Mouse (Mus musculus) liver, embryonic 13.5 days (tissue): Measurements from ENCODE around the gene H2afv. TPM values are rescaled to one million over a fixed set of nuclear protein-coding genes. Genes with fewer than 3 reads are reported as not detected.
"Not testable (repeated sequence)": the region's sequence is repeated elsewhere in the genome, so short reads cannot be mapped to it uniquely, and the experiment has no call there.

Experiments
- ATAC-seq: fragments of 200-750 bp; cut with Nextera tagmentation; 2 replicates; pipeline ENCODE4 v1.8.0; 2017; ENCODE audit warnings: low read depth, mild to moderate bottlenecking, moderate number of reproducible peaks, moderate library complexity
- DNase-seq: peaks from one replicate; pipeline ENCODE4 v3.0.0; 2022
- H3K27ac ChIP-seq: fragments of 300-500 bp; sonication (generic); 2 replicates; pipeline ENCODE4 v1.5.1; 2015; ENCODE audit warnings: moderate library complexity, mild to moderate bottlenecking, inconsistent platforms
- H3K27me3 ChIP-seq: fragments of 300-500 bp; sonication (generic); 2 replicates; pipeline ENCODE4 v1.6.1; 2015; ENCODE audit warnings: mild to moderate bottlenecking, inconsistent platforms
- H3K36me3 ChIP-seq: fragments of 300-500 bp; sonication (generic); 2 replicates; pipeline ENCODE4 v1.6.1; 2015; ENCODE audit warnings: mild to moderate bottlenecking, inconsistent platforms
- H3K4me1 ChIP-seq: fragments of 300-500 bp; sonication (generic); replicated peaks from 2 replicates; pipeline ENCODE4 v1.6.1; 2015; ENCODE audit warnings: inconsistent platforms
- H3K4me2 ChIP-seq: fragments of 300-500 bp; sonication (generic); 2 replicates; pipeline ENCODE4 v1.6.1; 2015; ENCODE audit warnings: inconsistent platforms, mild to moderate bottlenecking, moderate library complexity
- H3K4me3 ChIP-seq: fragments of 300-500 bp; sonication (generic); replicated peaks from 2 replicates; pipeline ENCODE4 v1.5.1; 2015; ENCODE audit warnings: mild to moderate bottlenecking, inconsistent platforms
- H3K9ac ChIP-seq: fragments of 300-500 bp; sonication (generic); 2 replicates; pipeline ENCODE4 v1.6.1; 2015; ENCODE audit warnings: mild to moderate bottlenecking, inconsistent platforms
- H3K9me3 ChIP-seq: fragments of 300-500 bp; sonication (generic); replicated peaks from 2 replicates; pipeline ENCODE4 v1.6.1; 2016; ENCODE audit warnings: inconsistent platforms
- WGBS: fragments of 180-500 bp; shearing (Covaris S2); methylation state at CpG from one replicate; pipeline ENCODE4 v1.1.7; 2015; ENCODE audit not compliant: insufficient replicate concordance; 5-methylcytosine and 5-hydroxymethylcytosine counted together
- polyA plus RNA-seq: library from polyadenylated mRNA; unstranded; fragments of >200 nt; fragmentation: Nextera tagmentation; extraction: Ambion mirVana; gene quantifications from 2 replicates; pipeline ENCODE4 v1.2.1, GENCODE M21; 2015

The H2afv gene
- polyA plus RNA-seq, 1 experiment from 2014 or later, result 112 TPM

DNA sequence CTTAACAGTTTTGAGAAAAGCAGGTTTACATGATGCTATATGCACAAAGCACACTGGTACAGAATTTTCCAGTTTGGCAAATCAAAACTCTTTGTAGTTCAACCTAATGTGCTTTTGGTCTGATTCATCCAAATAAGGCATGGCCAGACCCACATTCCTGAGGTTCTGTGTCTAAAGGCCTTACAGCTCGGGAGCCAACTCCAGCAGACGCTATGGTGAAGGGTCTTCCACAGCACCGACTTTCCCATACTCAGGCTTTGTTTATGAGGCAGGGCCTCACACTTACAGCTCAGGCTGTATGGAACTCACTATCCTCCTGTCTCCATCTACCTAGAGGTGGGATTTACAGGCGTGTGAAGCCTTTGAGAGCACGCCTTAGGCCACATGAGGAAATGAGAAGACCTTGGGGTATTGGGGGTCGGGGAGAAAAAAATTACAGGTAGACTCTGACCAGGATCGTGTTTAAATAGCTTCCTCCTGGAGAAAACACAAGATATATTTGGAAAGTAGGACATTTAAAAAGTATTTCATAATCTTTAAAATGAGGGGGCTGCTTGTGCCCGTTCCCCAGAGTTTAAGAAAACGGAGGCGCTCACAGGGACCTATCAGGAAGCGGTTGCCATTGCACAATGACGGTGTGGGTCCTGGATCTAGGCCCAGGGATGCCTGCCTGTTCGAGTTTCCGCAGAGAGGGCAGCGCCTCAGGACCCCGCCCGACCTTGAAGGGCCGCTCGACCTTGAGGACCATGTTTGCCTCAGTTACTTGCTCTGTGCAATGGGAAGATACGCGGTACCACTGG lies 29.3 kb downstream of the H2afv start, which contains the start of gene Ppia:
Gene Ppia (plus strand): TSS at position 693 of the 800 bp plus-strand sequence.
- Histone ChIP-seq H3K27me3 (no peaks in the 10 kb centered on the region), H3K4me2 (peak within 1 kb of the TSS; percentile 96), H3K4me1 (peaks cover 55% of the 10 kb centered on the region), H3K9me3 (peaks cover 24% of the 10 kb centered on the region), H3K9ac (peak within 1 kb of the TSS; percentile 94), H3K27ac (peak within 1 kb of the TSS; percentile 96), H3K4me3 (peak within 1 kb of the TSS; percentile 82), H3K36me3 (peaks cover 46% of the 10 kb centered on the region)
- WGBS, result 9% methylated on average over 21 of the region's 21 CpGs
- DNase-seq (no peak), ATAC-seq (peak; percentile 61)

DNA sequence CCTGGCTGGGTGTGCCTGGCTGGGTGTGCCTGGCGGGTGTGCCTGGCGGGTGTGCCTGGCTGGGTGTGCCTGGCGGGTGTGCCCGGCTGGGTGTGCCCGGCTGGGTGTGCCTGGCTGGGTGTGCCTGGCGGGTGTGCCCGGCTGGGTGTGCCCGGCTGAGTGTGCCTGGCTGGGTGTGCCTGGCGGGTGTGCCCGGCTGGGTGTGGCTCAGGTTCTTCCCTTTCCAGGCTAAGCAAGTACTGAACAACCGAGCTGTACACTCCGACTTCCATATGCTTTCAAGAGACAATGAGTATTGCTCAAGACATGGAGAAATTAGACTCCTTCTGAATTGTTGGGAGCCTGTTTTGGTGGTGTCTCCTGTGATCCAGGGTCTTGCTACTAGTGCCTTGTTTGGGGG lies 31.0 kb downstream of the H2afv start:
- Histone ChIP-seq H3K27ac (peak overlapping the region; percentile 83), H3K4me3 (no peak overlapping the region), H3K27me3 (no peaks in the 10 kb centered on the region), H3K4me2 (no peak overlapping the region), H3K9ac (no peak overlapping the region), H3K4me1 (peaks cover 45% of the 10 kb centered on the region), H3K36me3 (peaks cover 31% of the 10 kb centered on the region), H3K9me3 (peaks cover 24% of the 10 kb centered on the region)
- no peak for ATAC-seq
- no peak for DNase-seq
- 85% methylated on average over 12 of the region's 12 CpGs for WGBS

DNA sequence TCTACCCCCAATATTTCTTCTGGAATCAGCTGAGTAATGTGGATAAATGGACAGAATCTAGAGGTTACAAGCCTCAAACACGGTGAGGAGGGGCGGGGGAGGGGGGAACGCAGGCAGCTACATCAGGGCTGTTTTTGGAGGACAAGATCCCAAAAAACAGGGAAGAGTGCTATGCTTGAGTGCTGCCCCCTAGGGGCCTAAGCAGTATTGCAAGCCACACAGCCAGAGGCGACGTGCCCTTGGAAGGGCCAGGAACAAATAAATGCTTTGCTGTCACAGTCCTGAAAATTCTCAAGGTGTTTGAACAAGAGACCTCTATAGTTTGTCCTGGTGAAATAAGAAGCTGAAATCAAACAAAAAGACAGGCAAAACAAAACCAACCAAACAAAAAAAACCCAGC lies 32.6 kb downstream of the H2afv start:
- Histone ChIP-seq H3K36me3 (peaks cover 16% of the 10 kb centered on the region), H3K27me3 (no peaks in the 10 kb centered on the region), H3K4me2 (no peak overlapping the region), H3K9me3 (peaks cover 24% of the 10 kb centered on the region), H3K27ac (no peak overlapping the region), H3K9ac (no peak overlapping the region), H3K4me1 (peaks cover 29% of the 10 kb centered on the region), H3K4me3 (no peak overlapping the region)
- WGBS, result 6% methylated on average over 5 of the region's 5 CpGs
- ATAC-seq (no peak), DNase-seq (peak; percentile 55)

DNA sequence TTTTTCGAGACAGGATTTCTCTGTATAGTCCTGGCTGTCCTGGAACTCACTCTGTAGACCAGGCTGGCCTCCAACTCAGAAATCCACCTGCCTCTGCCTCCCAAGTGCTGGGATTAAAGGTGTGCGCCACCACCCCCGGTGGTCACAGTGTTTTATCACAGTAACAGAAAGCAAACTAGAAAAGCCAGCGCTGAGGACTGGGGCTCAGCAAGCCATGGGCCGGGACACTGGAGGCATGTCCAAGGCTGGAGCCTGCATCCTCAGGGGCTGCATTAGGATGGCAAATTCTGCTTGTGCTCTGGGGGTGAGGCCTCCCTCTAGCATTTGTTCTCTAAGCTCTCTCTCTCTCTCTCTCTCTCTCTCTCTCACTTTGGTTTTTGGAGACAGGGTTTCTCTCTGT lies 33.5 kb downstream of the H2afv start:
- H3K9ac ChIP-seq, H3K4me2 ChIP-seq, H3K27me3 ChIP-seq, H3K27ac ChIP-seq, DNase-seq, ATAC-seq, H3K4me3 ChIP-seq: not testable (repeated sequence)
- peaks cover 24% of the 10 kb centered on the region for H3K9me3 ChIP-seq
- H3K4me1 ChIP-seq, result peaks cover 30% of the 10 kb centered on the region
- 70% methylated on average over 5 of the region's 5 CpGs for WGBS
- H3K36me3 ChIP-seq, result peaks cover 19% of the 10 kb centered on the region

DNA sequence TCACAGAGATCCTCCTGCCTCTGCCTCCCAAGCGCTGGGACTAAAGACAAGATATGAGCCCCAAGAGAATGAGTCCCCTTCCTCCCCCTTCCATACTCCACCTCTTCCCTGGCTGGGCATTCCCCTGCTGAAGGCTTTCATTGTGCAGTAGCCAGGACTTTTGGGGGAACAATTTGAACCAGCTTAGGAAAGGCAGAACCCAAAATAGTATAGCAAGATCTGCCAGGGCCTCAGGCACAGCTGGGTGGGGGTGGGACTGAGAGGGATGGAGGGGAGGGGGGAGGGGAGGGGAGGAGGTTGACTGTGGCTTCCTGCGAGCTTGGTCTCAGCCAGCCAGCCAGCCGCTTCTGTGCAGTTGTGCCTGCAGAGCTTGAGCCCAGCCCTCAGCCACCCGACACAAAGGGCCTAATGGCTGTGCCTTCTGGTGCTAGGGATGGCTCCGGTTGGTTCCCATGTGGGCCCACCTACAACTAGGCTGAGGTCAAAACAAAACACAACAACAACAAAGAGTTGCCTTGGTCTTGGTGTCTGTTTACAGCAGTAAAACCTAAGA lies 34.1 kb downstream of the H2afv start:
- Histone ChIP-seq H3K9me3 (peaks cover 24% of the 10 kb centered on the region), H3K27ac (no peak overlapping the region), H3K9ac (no peak overlapping the region), H3K27me3 (no peaks in the 10 kb centered on the region), H3K36me3 (peaks cover 24% of the 10 kb centered on the region), H3K4me2 (no peak overlapping the region), H3K4me3 (no peak overlapping the region), H3K4me1 (peaks cover 33% of the 10 kb centered on the region)
- DNase-seq (no peak), ATAC-seq (no peak)
- WGBS, result 38% methylated on average over 5 of the region's 5 CpGs

DNA sequence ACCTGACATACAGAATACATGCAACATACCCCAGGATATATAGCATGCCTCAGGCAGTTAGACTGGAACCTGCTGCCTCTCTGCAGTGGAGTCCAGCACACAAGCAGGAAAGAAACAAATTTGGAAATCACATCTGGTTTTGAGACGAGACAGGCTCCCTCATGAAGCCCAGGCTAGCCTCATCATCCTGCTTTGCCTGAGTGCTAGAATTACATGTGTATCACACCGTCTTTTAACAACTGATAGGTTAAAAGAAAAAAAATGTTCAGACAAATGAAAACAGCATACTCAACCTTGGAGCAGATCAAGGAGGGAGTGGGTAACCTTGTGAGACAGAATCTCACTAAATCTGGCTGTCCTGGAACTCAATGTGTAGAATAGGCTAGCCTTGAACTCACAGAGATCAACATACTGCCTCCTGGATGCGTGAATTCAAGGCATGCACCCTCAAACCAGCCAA lies 37.1 kb downstream of the H2afv start:
- Histone ChIP-seq H3K9me3 (peaks cover 1% of the 10 kb centered on the region; the same call in 1 of the 2 replicates), H3K36me3 (peaks cover 38% of the 10 kb centered on the region), H3K27me3 (no peaks in the 10 kb centered on the region), H3K4me2 (no peak overlapping the region), H3K27ac (no peak overlapping the region), H3K4me1 (peaks cover 25% of the 10 kb centered on the region), H3K9ac (no peak overlapping the region), H3K4me3 (no peak overlapping the region)
- WGBS, result 65% methylated on average over 3 of the region's 3 CpGs
- ATAC-seq (no peak), DNase-seq (no peak)

DNA sequence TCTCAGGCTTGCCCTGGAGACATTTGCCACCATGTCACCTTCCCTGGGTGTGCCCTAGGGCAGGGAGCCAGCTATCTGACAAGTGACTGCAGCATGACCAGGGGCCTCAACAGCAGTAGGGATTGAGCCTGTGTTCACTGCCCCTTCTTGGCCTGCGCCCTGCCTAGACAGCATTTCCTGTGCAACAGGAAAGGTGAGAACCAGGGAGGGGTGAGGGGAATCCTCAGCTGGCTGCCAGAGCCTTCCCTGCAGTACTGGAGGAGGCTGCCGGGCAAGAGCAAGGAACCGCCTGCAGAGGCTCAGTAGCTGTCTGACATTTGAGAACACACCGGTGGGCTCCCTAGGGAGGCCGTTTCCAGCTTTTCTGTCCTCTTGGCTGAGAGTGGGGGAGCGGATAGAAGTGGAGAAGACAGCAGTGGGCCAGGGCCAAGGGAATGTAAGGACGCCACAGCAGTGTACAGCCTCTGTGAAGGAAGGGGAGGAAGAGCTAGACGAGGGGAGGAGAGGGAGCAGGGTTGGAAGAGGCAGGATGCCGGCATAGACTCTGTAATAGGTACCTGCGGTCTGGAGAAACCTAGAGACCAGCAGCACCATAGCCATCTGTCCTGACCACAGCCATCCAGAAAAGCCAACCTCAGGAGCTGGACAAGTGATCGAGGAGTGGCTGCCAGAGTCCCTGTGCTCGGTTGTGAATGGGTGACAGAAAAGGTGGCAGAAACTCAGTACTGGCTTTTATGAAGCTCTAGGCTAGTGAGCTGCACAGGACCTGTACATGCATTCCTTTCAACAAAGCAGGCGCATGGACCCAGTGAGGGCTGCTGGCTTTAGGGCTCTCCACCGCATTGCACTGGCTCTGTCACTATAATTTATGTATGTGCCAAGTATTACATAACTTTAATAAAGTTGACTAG lies 37.7 kb downstream of the H2afv start:
- ATAC-seq, result no peak
- Histone ChIP-seq H3K9me3 (no peaks in the 10 kb centered on the region), H3K4me1 (peaks cover 25% of the 10 kb centered on the region), H3K9ac (no peak overlapping the region), H3K4me2 (no peak overlapping the region), H3K4me3 (no peak overlapping the region), H3K36me3 (peaks cover 44% of the 10 kb centered on the region), H3K27me3 (no peaks in the 10 kb centered on the region), H3K27ac (no peak overlapping the region; the same call in 1 of the 2 replicates)
- DNase-seq, result no peak
- 50% methylated on average over 14 of the region's 14 CpGs for WGBS

DNA sequence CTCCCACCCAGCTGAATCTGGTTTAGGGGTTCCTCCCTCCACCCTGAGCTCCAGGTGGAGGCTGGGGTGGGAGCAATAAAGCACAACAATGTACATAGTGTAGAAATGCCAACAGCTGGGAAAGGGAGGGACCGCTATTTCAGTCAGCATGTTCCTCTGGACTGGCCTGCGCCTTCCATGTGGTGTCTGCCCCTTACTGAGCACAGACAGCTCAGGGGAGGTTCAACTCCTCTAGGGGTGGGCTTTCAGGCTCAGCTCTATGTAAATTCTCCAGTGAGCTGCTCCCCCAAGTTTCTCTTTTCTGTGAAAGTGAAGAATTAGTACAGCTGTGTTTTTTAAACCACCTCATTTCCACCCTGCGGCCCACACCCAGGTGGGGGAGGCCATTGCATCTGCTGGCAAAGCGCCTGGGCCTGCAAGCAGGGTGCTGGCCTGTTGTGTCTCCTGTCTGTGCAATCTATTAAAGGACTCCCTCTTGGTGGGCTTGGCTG lies 38.6 kb downstream of the H2afv start:
- H3K27ac ChIP-seq, result no peak overlapping the region
- H3K4me1 ChIP-seq, result peaks cover 25% of the 10 kb centered on the region
- no peak overlapping the region for H3K4me3 ChIP-seq
- H3K36me3 ChIP-seq, result peaks cover 53% of the 10 kb centered on the region
- WGBS, result 84% methylated on average over 4 of the region's 4 CpGs
- H3K9ac ChIP-seq, result peak overlapping the region; percentile 46
- no peak for DNase-seq
- H3K9me3 ChIP-seq, result no peaks in the 10 kb centered on the region
- H3K4me2 ChIP-seq, result no peak overlapping the region
- no peak for ATAC-seq
- H3K27me3 ChIP-seq, result no peaks in the 10 kb centered on the region

DNA sequence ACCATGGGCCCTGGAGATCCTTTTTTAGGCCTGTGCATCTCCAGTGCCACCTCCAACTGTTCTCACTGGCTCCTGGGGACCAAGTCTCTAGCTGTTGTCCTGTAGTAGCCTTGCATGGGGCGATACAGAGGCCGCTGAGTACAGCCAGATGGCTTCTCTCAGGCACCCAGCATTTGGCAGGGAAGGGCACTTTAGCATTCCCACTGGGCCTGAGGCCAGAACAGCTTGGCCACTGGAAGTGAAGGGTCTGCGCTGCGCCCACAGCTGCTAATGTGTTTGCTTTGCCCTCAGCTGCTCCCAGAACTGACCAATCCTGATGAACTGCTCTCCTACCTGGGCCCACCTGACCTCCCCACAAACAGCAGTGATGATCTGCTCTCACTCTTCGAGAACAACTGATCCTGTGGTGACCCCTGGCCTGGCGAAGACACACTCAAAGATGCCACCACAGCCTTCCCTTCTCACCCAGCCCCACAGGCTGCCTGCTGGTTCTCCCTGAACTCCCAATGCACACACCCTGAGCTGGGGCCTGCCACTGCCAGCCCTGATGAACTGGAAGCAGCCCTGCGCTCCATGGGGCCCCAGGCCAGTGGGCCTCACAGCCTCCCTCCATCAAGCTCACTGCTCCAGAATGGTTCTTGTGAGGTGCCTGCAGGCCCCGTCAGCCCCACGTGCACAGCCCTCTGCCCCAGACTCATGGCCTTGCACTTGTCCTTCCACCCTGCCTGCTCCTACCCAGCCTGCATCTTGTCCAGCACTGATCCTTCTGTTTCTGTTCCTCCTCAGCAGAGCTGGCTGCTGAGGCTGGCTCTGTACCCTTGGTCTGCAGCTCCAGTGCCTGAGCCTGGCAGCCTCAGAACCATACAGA lies 39.3 kb downstream of the H2afv start:
- H3K9ac ChIP-seq, result no peak overlapping the region
- ATAC-seq (no peak), DNase-seq (no peak)
- peaks cover 20% of the 10 kb centered on the region for H3K4me1 ChIP-seq
- H3K27ac ChIP-seq, result no peak overlapping the region
- peaks cover 59% of the 10 kb centered on the region for H3K36me3 ChIP-seq
- 82% methylated on average over 9 of the region's 9 CpGs for WGBS
- no peak overlapping the region for H3K4me3 ChIP-seq
- no peaks in the 10 kb centered on the region for H3K9me3 ChIP-seq
- H3K27me3 ChIP-seq, result no peaks in the 10 kb centered on the region
- H3K4me2 ChIP-seq, result no peak overlapping the region

DNA sequence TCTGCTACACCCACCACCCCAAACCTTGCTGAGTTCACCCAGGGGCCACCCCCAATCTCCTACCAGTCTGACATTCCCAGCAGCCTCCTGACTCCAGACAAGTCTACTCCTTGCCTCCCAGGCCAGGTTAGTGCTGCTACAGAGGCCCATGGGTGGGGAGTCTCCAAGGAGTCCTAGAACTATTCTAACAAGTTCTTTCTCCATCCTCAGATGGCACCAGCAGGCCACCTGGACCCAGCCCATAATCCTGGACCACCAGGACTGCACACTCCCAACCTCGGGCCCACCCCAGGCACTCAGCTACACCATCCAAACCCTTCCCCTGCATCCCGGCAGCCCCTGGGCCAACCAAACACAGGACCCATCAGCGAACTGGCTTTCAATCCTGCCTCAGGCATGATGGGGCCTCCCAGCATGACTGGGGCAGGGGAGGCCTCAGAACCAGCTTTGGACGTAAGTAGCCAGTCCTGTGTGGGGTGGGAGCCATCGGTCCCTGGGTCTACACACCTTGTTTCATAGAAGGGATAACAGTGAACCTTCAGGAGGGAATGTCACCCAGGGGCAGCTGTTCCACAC lies 40.3 kb downstream of the H2afv start:
- H3K4me2 ChIP-seq, result no peak overlapping the region
- ATAC-seq (no peak), DNase-seq (no peak)
- no peak overlapping the region for H3K9ac ChIP-seq
- no peak overlapping the region for H3K4me3 ChIP-seq
- H3K4me1 ChIP-seq, result peaks cover 17% of the 10 kb centered on the region
- no peaks in the 10 kb centered on the region for H3K9me3 ChIP-seq
- H3K36me3 ChIP-seq, result peaks cover 69% of the 10 kb centered on the region
- WGBS, result 82% methylated on average over 5 of the region's 5 CpGs
- H3K27me3 ChIP-seq, result no peaks in the 10 kb centered on the region
- H3K27ac ChIP-seq, result no peak overlapping the region
